Mouse (Mus musculus) heart, adult 8-10 months (tissue): ENCODE measurements around the gene Xylt1. TPM values are rescaled to one million over a fixed set of nuclear protein-coding genes. Genes with fewer than 3 reads are reported as not detected.

Experiments used
- DNase-seq: peaks from one replicate; pipeline ENCODE4 v3.0.0; 2022; ENCODE audit warnings: low spot score
- total RNA-seq, 4 experiments: library from RNA; stranded (reverse); gene quantifications; 2 replicates each; pipeline ENCODE4 v1.2.4; 2022

Gene Xylt1
- total RNA-seq, 4 experiments from 2014 or later, result 1.6 to 2.3 (median 2.1) TPM

DNA sequence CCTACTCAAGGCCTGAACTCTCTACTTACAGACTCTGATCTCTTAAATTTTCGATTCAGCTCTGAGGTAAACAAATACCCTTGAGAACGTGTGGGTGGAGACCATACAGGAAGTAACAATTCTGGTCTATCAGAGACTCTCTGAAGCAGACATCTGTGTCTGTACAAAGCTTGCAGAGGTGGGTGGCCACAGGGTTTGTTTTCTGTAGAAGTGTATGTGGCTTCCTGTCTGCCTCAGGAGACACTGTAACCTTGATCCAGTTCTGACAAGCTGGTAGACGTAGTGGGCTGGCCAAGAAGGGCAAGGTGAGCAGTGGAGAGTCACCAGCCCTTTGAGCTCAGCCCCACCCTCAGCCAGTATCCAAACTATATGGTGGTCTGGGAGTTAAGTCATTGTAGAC, 233.0 kb downstream of the Xylt1 start:
- no peak for DNase-seq

DNA sequence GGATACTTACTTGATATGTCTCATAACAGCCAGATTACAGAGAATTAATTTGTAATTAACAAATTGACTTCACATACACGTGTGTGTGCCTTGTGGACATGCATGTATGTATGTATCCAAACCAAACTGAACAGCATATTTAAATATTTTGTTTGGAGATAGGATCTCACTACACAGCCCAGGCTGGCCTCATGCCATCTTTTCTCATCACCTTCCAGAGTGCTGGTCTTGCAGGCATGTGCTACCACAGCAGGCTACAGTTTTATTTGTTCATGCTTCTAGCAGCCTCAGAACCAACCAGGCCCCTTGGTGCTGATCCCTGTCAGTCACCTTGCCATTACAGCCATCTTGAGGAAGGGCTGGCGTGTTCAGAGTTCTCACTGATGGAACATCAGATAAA, 233.6 kb downstream of the Xylt1 start:
- DNase-seq, result no peak

GRCm38 (mm10) chr7:117614851-117615250, 234.1 kb downstream of the Xylt1 start:
- no peak for DNase-seq

- DNase-seq, result no peak
These were observed 235.5 kb downstream of the Xylt1 start for GRCm38 (mm10) chr7:117616277-117616676.

DNA sequence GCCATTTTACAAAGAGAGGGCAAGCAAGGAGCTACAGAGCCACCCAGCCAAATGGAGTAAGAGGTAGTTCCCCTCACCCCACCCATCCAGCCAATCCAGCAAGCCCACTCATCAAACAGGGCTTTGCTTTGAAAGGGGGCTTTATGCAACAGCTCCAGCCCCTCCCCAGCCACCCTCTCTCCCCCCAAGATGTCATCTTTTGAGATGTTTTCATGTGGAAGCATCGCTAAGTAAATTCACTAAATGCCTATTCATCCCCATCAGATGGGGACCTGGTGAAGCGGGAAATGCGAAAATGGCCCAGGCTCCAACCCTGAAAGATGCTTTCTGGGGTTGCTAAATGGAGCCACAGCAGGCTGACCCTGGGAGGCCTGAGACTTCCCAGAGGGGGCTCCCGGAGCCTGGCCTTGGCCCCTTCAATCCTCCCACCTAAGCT, 238.0 kb downstream of the Xylt1 start:
- DNase-seq, result no peak

DNA sequence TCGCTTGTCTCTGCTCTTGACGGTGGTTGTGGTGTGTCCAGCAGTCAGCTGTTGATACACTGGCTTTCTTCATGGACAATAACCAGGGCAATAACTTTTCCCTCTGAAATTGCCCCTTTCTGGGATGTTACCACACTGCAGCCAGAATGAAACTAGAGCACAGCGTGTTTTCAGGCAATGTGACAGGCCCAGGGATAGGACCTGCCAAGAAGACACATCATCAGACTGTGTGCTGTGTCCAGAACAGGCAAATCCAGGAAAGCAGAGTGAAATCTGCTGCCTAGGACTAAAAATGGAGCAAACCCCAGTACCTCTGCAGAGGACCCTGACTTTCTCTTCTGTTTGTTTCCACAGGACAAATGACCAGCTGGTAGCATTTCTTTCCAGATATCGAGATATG, 240.8 kb downstream of the Xylt1 start:
- DNase-seq, result no peak

DNA sequence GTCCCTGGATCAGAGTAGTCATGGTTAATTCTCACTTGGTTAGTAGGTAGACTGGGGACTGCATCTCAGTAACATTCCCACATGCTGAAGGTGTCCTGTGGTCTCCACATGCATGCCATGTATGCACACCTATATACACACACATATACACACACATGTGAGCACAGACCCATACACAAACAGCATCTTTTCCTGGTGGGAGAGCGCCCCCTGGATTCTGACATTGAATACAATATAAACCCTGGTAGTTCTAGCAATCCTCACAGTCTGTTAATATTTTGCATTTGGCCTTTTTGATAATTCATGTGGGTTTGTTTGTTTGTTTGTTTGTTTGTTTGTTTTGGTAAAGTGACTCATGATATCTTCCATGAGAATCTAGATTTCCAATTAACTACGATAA, 242.0 kb downstream of the Xylt1 start:
- peak; percentile 10 for DNase-seq

DNA sequence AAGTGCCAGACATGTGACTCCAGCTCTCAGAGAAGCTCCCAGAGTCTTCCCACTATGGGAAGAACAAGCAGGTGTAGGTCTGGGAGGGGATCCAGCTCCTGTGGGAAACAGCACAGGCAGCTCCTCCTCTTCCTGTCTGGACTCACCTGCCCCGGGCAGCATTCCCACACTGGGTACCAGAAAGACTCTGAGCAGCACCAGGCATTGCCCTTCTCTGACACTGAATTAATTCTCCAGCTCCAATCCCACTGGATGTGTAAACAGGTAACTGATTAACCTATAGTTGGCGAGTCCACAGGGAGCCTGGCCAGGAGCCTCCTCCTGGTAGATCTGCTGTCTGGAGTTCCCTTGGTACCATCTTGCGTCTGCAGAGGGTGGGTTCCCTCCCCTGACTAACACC, 248.0 kb downstream of the Xylt1 start:
- DNase-seq, result no peak

GRCm38 (mm10) chr7:117630657-117631056, 249.9 kb downstream of the Xylt1 start:
- DNase-seq, result no peak

- no peak for DNase-seq
These were observed 254.8 kb downstream of the Xylt1 start for GRCm38 (mm10) chr7:117635584-117635983.

DNA sequence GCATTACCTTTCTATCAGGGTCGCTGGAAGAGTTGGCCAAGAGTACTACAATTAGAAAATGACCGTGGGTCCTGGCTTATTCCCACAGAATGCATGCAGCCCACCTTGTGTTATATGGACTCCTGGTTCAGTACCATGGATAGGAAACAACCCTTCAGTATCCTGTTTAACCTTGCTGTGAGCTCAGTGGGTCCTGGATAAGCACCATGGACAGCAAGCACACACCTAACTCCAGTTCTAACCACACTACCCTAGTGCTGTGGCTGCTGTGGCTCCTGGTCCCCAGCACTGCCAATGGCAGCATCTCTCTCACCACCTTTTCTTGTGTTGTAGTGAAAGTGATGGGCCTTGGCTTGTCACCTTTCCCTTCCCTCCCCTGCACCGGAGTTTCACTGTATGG, 255.9 kb downstream of the Xylt1 start:
- no peak for DNase-seq

GRCm38 (mm10) chr7:117637997-117638396, 257.2 kb downstream of the Xylt1 start:
- no peak for DNase-seq

DNA sequence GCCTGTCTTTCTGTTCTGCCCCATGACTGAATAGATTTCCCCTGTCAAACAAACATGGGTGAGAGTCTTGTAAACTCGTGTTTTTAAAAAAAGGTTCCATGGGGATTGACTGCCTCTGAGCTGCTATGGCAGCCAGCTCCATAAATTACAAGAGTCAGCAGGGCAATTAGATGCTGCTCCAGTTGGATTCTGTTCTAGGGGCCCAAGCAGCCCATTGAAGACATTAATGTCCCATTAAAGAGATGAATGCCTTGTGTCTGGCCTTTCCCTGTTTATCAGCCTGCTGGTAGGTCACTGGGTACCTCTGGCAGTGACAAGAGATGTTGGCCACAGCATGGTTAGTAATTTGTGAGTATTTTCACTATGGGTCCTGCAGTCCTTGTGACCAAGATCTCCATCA, 271.9 kb downstream of the Xylt1 start:
- DNase-seq, result no peak

DNA sequence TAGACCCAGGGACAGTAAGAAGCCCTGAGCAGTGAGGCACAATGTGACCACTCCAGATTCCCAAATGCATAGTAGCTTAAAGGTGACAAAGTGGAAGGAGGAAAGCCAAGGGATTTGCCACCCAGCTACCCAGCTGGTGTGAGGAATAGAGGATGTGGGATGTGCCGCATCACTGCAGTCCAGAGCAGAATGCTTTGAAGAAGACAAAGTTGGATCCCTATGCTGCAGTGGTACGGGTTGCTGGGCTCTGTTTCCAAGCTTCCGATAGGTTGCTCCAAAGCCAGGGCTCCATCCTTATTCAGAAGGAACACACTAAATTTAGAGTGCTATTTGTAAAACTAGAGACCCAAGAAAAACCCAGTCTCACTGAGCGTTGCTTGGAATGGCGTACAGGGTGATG, 275.0 kb downstream of the Xylt1 start:
- no peak for DNase-seq

GRCm38 (mm10) chr7:117658180-117658579, 277.4 kb downstream of the Xylt1 start:
- DNase-seq, result no peak

- no peak for DNase-seq
These were observed 278.0 kb downstream of the Xylt1 start for GRCm38 (mm10) chr7:117658739-117659138.

- DNase-seq, result no peak
These were observed 286.5 kb downstream of the Xylt1 start for GRCm38 (mm10) chr7:117667286-117667685.

DNA sequence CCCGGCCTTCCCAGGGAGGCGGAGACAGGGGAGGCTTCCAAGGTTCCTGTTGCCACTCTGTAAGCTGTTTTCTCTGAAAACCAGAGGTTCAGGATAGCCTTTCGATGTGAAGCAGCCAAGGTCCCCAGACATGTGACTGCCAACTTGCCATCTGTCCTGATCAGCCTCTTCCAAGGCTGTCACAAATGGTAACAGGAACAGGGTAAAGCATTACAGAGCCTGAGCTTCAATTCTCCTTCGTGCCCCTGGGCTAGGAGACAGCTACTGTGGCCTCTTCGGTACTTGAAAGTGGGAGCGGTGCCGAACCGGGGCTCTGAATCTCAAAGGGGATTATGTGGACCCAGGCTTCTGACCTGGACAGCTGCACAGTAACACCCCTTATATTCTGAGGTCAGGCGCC, 287.4 kb downstream of the Xylt1 start:
- DNase-seq, result no peak

DNA sequence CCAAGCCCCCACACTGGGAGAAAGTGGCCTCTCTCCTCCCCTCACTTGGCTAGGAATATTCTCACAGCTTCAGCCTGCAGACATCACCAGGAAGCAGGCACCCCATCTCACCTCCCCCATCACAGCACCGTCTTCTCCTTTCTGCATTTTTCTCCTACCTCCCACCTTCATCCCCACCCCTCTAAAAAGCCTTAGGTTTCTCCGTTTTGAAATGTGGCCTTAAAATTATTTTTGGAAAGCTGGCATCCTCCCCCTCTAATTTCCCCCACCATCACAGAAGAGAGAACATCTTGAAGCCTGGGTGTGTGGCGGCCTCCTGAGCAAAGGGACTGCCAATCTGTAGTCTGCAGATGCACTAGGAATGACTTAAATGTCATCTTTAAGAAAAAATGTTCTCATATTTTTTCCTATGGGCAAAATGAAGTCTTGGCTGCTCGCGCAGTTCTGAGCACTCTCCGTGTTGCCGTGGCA, 291.4 kb downstream of the Xylt1 start:
- DNase-seq, result no peak

DNA sequence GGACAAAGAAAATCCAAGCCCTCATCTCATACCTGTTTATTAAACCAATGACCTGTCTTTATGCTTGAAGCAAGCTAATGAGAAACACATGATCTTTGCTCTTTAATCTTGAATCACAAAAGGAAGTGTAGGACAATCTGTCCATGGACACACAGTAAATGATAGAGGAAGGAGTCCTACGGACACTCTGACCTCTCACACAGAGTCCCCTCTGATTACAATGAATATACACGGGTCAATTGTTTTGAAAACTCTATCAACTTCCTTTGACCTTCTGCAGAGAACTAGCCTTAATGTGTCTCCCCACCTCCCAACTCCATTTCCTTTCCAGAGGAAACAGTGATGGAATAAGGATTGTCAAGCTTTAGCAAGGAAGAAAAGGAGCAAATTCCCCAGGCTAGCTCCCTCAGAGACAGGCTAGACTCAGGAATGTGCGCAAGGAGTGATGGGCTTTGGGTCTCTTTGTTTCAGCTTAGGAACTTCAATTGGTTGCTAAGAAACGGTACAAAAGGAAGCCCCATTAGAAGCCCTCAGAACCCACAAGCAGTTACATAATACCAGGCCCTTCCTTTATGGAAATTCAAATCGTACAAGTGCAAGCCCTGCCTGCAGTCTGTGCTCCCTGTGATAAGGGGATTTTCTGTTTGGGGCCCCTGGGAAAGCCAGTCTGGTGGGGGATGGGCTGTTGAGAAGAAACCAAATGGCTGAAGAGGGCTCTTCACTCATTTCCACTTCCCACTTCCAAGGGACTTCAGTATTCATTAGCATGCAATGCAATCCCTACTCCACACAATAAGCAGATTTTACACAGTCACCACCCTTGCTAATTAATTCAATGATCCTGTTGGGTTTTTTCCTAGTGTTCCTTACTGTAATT, 305.6 kb downstream of the Xylt1 start:
- DNase-seq, result peak; percentile 1

GRCm38 (mm10) chr7:117686997-117687302, 306.2 kb downstream of the Xylt1 start:
- no peak for DNase-seq

GRCm38 (mm10) chr7:117695612-117696011, 314.8 kb downstream of the Xylt1 start:
- no peak for DNase-seq

DNA sequence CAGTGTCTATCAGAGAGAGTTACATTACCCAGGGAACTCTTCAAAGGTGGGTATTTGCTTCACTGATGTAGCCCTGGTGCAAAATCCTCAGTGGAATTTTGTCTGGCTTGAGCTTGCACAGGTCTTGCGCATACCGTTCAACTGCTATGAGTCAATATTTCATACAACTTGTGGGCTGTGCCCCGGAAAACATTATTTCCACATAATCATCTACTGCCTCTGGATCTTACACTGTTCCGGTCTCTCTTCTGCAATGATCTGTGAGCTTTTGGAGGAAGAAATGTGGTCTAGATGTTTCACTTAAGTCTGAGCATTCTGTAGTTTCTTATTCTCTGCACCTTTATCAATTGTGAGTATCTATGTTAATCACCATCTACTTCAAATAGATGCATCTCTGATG, 316.9 kb downstream of the Xylt1 start:
- no peak for DNase-seq
